Mouse (Mus musculus) kidney, postnatal 0 days (tissue): ENCODE data around the gene Abhd17a. TPM values are rescaled to one million over a fixed set of nuclear protein-coding genes. Genes with fewer than 3 reads are reported as not detected.

Experiments used
- ATAC-seq: fragments of 200-750 bp; cut with Nextera tagmentation; replicated peaks from 2 replicates; pipeline ENCODE4 v1.8.0; 2017; ENCODE audit warnings: low read depth, moderate number of reproducible peaks, moderate TSS enrichment, moderate library complexity; ENCODE audit not compliant: low FRiP score
- DNase-seq: peaks from one replicate; pipeline ENCODE4 v3.0.0-alpha.2; 2016; ENCODE audit warnings: low spot score
- H3K27ac ChIP-seq: fragments of 300-500 bp; sonication (generic); 2 replicates; pipeline ENCODE4 v1.5.1; 2014; ENCODE audit warnings: mild to moderate bottlenecking
- H3K27me3 ChIP-seq: fragments of 300-500 bp; sonication (generic); 2 replicates; pipeline ENCODE4 v1.6.1; 2014; ENCODE audit warnings: low read length, mixed read lengths; ENCODE audit not compliant: insufficient read depth
- H3K36me3 ChIP-seq: fragments of 300-500 bp; sonication (generic); 2 replicates; pipeline ENCODE4 v1.6.1; 2014; ENCODE audit warnings: low read length, mixed read lengths; ENCODE audit not compliant: insufficient read depth
- H3K4me1 ChIP-seq: fragments of 300-500 bp; sonication (generic); replicated peaks from 2 replicates; pipeline ENCODE4 v1.6.1; 2014; ENCODE audit warnings: antibody characterized with exemption, low read length, mixed read lengths; ENCODE audit not compliant: insufficient read depth
- H3K4me2 ChIP-seq: fragments of 300-500 bp; sonication (generic); 2 replicates; pipeline ENCODE4 v1.6.1; 2014; ENCODE audit warnings: mild to moderate bottlenecking, low read length, moderate library complexity, mixed read lengths
- H3K4me3 ChIP-seq: fragments of 300-500 bp; sonication (generic); replicated peaks from 2 replicates; pipeline ENCODE4 v1.5.1; 2014; ENCODE audit warnings: low read depth, low read length
- H3K9ac ChIP-seq: fragments of 300-500 bp; sonication (generic); 2 replicates; pipeline ENCODE4 v1.6.1; 2014; ENCODE audit warnings: low read depth, low read length
- H3K9me3 ChIP-seq: fragments of 300-500 bp; sonication (generic); replicated peaks from 2 replicates; pipeline ENCODE4 v1.6.1; 2016; ENCODE audit warnings: low read length, inconsistent platforms, mixed read lengths
- CTCF ChIP-seq: IDR thresholded peaks from 2 replicates; pipeline ENCODE4 v1.5.1; 2016; ENCODE audit warnings: antibody characterized with exemption, low read depth, mild to moderate bottlenecking, moderate library complexity
- WGBS: fragments of 180-500 bp; shearing (Covaris S2); extraction: QIAGEN DNeasy Blood & Tissue Kit; methylation state at CpG from one replicate; pipeline ENCODE4 v1.1.7; 2014; 5-methylcytosine and 5-hydroxymethylcytosine counted together
- polyA plus RNA-seq: library from polyadenylated mRNA; unstranded; fragments of >200 nt; fragmentation: Nextera tagmentation; extraction: Ambion mirVana; gene quantifications from 2 replicates; pipeline ENCODE4 v1.2.1, GENCODE M21; 2015

The Abhd17a gene
- polyA plus RNA-seq, 1 experiment from 2014 or later = 121 TPM

DNA sequence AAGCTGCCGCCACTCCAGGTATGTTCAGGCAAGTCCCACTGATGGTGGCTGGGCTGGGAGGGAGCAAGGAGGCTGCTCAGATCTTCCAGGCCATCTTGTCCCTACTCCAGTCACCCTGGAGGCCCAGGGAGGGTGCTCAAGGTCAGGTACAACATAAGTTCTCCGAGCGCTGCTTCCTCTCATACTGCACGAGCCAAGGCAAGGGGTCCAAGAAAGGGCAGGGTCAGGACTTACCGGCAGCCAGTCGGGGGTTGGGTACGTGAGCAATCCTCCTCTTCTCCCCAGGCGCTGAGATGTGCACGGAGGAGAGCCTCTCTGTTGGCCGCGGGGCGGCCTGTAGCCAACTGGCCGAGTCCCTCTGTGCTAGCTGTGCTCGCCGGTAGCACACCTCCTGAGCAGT is 42.6 kb downstream of the Abhd17a start:
- Histone ChIP-seq H3K36me3 (peaks cover 54% of the 10 kb centered on the region), H3K27ac (no peak overlapping the region), H3K4me3 (no peak overlapping the region), H3K9me3 (no peaks in the 10 kb centered on the region), H3K9ac (no peak overlapping the region), H3K27me3 (no peaks in the 10 kb centered on the region), H3K4me1 (no peaks in the 10 kb centered on the region), H3K4me2 (no peak overlapping the region)
- DNase-seq = no peak
- no peak for TF ChIP-seq CTCF
- 88% methylated on average over 15 of the region's 15 CpGs for WGBS
- no peak for ATAC-seq

DNA sequence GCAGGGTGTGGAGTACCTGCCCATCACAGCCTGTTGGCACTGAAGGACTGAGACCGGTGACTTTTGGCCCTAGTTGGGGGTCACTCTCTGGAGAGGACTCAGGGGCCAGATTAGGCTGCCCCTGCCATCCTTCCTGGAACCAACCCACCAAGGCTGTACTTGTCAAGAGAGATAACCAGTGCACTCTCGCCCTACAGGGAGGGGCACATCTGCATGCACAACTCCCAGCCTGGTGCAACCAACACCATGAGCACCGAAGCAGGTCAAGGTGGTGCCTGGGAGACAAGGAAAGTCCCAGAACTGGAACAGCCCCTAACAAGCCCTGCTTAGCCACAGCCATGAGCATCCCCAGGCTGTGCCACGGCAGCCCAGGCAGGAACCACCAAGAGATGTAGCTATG is 43.2 kb downstream of the Abhd17a start:
- no peak overlapping the region for H3K9ac ChIP-seq
- no peak overlapping the region for H3K27ac ChIP-seq
- no peaks in the 10 kb centered on the region for H3K4me1 ChIP-seq
- no peak for ATAC-seq
- peaks cover 60% of the 10 kb centered on the region for H3K36me3 ChIP-seq
- no peak overlapping the region for H3K4me2 ChIP-seq
- no peak for DNase-seq
- WGBS = 98% methylated on average over 4 of the region's 4 CpGs
- no peak overlapping the region for H3K4me3 ChIP-seq
- no peak for TF ChIP-seq CTCF
- H3K9me3 ChIP-seq = no peaks in the 10 kb centered on the region
- H3K27me3 ChIP-seq = no peaks in the 10 kb centered on the region

DNA sequence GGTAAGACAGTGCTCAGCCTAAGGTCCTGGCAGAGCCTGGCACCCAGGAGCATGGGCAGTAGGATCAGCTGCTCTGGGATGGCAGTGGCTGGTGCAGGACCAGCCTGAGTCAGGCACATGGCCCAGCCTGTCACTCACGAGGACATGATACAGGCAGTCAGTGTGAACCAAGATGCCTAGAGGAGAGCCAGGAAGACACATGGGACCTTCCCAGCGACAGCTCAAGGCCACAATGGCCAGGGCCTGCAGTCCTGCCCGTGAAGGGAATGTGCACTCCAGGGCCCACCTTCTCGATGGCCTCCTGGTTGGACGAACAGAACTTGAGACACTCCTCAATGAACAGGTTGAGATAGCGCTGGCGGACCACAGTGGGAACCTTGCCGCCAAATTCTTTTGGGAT is 44.6 kb downstream of the Abhd17a start:
- no peaks in the 10 kb centered on the region for H3K4me1 ChIP-seq
- H3K9me3 ChIP-seq = no peaks in the 10 kb centered on the region
- peaks cover 69% of the 10 kb centered on the region for H3K36me3 ChIP-seq
- no peaks in the 10 kb centered on the region for H3K27me3 ChIP-seq
- no peak overlapping the region for H3K4me2 ChIP-seq
- no peak for DNase-seq
- whole genome bisulfite sequencing = 89% methylated on average over 8 of the region's 8 CpGs
- H3K4me3 ChIP-seq = no peak overlapping the region
- H3K27ac ChIP-seq = no peak overlapping the region
- no peak for ATAC-seq
- no peak for TF ChIP-seq CTCF
- H3K9ac ChIP-seq = no peak overlapping the region

DNA sequence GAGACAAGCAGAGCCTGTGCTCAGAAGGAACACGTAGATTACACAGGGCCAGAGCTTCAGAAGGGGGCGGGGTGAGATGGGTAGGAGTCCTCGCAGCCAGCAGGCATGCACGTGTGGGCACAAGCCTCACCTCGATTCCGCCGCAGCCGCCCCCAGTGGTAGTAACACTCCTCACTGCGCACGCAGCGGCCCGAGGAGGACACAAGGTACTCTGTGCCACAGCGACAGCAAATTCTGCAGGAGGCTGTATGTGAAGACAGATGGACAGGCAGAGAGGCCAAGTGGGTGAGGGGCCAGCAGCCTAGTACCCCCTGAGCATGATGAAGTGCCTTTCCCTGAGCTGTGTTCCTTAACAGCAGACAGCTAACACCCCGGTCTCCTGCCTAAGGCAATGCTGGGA is 46.3 kb downstream of the Abhd17a start:
- ATAC-seq (no peak), DNase-seq (no peak)
- 94% methylated on average over 14 of the region's 14 CpGs for WGBS
- no peak overlapping the region for H3K27ac ChIP-seq
- peaks cover 60% of the 10 kb centered on the region for H3K36me3 ChIP-seq
- H3K4me3 ChIP-seq = no peak overlapping the region
- H3K9me3 ChIP-seq = no peaks in the 10 kb centered on the region
- no peak for TF ChIP-seq CTCF
- no peak overlapping the region for H3K9ac ChIP-seq
- 0 out of 2 replicates have a peak, but pooled peaks cover 2% of the 10 kb centered on the region for H3K4me1 ChIP-seq
- no peaks in the 10 kb centered on the region for H3K27me3 ChIP-seq
- no peak overlapping the region for H3K4me2 ChIP-seq

DNA sequence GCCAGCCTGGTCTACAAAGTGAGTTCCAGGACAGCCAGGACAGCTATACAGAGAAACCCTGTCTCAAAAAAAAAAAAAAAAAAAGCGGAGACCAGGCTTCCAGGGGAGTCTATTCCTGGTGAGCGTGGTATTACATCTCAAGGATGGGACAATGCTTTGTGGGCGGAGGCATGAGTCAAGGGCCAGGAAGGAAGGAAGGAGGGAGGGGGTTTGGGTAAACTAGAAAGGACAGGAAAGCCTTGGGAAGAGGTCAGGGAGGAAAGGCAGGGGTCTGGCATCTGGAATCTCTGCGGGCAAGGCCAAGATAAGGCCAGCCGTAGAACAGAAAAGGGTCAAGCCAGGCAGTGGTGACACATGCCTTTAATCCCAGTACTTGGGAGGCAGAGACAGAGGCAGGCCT is 50.6 kb downstream of the Abhd17a start:
- Histone ChIP-seq H3K27ac (no peak overlapping the region), H3K4me2 (no peak overlapping the region), H3K27me3 (peaks cover 7% of the 10 kb centered on the region; the same call in 1 of the 2 replicates), H3K9me3 (no peaks in the 10 kb centered on the region), H3K4me1 (peaks cover 7% of the 10 kb centered on the region; the same call in 1 of the 2 replicates), H3K9ac (no peak overlapping the region), H3K4me3 (no peak overlapping the region), H3K36me3 (peaks cover 29% of the 10 kb centered on the region)
- 57% methylated on average over 4 of the region's 5 CpGs for WGBS
- peak; percentile 16 for DNase-seq
- no peak for TF ChIP-seq CTCF
- ATAC-seq = no peak

DNA sequence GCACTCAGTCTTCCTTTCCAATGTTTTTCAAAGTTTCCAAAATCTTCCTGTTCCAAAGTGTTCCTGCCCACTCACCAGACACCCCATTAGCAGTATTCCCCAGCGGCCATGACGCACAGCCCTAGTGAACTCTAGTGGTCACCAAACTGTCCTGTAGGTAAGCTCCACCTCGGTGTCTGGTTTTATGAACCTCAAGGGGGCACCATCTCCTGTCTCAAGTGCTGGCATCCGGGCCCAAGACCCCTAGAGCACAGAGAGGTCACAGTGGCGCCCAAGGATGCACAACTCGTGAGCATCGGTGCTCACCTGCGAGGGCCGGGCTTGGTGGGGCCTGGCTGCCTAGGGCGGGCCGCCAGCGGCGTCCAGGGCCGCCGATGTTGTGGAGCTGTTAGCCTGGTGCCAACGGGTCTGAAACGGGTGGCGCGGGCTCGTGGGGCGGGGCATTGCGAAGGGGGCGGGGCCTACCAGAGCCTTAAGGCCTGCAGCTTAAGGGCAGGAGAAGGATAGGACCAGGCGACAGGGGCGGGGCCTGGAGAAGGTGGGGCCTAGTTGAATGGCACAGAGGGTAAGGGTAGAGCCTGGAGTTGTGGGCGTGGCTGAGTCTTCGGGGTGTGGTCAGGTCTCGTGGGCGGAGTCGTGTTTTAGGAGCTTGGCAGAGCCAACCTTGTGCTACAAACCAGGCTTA is 51.3 kb downstream of the Abhd17a start, which contains the start of gene Atp8b3:
Gene Atp8b3 (minus strand): TSS at position 415 of the 685 bp plus-strand sequence.
- WGBS = 2% methylated on average over 30 of the region's 30 CpGs

More for the DNA sequence above, 51.3 kb downstream of the Abhd17a start, which contains the start of gene Atp8b3:
- H3K4me2 ChIP-seq = peak within 1 kb of the TSS; percentile 52
- peaks cover 7% of the 10 kb centered on the region; the same call in 1 of the 2 replicates for H3K4me1 ChIP-seq
- peak within 1 kb of the TSS; percentile 21; the same call in 1 of the 2 replicates for H3K4me3 ChIP-seq
- 0 out of 2 replicates have a peak within 1 kb of the TSS, but pooled peaks have one; percentile 14 for H3K9ac ChIP-seq
- peak; percentile 44 for TF ChIP-seq CTCF
- ATAC-seq (peak; percentile 91), DNase-seq (peak; percentile 95)
- H3K9me3 ChIP-seq = no peaks in the 10 kb centered on the region
- no peak within 1 kb of the TSS for H3K27ac ChIP-seq
- H3K27me3 ChIP-seq = peaks cover 7% of the 10 kb centered on the region; the same call in 1 of the 2 replicates
- peaks cover 22% of the 10 kb centered on the region for H3K36me3 ChIP-seq
